Mouse (Mus musculus) ovary, adult 18-20 months (tissue): ENCODE measurements around the gene Gm28038.
A peak's percentile ranks its signal among the peaks of the same experiment; 100 is the strongest.

ENCODE experiments used
- DNase-seq: peaks from one replicate; pipeline ENCODE4 v3.0.0; 2022; ENCODE audit warnings: low spot score, mixed read lengths

The Gm28038 gene

DNA sequence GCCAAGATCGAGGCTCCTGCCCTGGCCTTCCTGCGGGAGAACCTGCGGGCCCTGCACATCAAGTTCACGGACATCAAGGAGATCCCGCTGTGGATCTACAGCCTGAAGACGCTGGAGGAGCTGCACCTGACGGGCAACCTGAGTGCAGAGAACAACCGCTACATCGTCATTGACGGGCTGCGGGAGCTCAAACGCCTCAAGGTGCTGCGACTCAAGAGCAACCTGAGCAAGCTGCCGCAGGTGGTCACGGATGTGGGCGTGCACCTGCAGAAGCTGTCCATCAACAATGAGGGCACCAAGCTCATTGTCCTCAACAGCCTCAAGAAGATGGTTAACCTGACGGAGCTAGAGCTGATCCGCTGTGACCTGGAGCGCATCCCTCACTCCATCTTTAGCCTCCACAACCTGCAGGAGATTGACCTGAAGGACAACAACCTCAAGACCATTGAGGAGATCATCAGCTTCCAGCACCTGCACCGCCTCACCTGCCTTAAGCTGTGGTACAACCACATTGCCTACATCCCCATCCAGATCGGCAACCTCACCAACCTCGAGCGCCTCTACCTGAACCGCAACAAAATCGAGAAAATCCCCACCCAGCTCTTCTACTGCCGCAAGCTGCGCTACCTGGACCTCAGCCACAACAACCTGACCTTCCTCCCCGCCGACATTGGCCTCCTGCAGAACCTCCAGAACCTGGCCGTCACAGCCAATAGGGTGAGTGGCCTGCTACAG lies 24.1 kb upstream of the Gm28038 start:
- DNase-seq: no peak

DNA sequence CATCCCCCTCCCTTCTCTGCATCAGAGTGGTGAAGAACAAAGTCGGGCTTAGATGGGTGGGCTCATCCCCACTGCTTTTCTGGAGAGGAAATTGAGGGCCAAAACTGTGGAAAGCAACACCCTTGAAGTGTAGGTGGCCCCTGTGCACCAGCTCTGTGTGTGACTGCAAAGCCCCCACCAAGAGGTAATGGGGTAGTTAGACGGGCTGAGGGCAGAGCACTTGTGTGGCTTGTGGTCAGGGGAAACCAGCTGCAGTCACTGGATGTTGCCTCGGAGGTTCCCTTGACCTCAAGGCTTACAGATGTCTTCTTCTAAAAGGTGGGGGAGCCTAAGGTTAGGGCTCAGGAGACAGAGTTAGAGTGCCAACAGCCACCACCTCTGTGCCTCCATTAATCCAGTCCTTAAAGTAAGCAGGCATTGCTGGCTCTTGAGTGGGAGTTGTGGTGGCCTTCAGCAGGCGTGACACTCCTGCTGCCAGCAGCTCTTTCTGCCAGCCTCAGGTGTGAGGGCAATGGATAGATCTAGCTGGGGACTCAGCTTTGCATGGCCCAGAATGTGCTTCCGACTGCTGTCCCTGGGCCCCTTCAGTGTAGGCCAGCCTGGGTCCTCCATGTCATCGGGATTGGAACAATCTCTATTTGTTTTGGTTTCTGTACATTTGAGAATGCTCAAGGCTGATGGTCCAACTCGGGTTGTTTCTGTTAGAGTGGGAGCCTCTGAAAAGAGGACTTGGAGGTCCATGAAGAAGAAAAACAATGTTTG lies 23.0 kb upstream of the Gm28038 start:
- DNase-seq: no peak

DNA sequence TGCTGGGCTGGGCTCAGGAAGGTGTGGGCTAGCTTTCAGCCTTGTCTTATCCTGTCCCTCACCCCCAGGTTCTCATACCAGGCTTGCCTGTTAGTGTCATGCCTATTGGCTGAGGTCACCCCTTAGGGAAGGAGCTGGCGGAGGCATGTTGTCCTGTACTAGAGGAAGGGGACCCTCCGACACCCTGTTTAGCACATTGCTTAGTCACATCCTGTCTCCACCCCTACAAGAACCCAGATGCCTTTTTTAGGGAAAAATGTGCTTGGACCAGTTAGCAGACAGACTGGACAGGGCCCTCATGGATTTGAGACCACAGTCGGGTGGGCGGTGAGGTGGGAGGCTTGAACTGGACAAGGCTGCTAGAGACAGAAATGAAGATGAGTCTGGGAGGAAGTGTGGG lies 22.2 kb upstream of the Gm28038 start:
- no peak for DNase-seq

DNA sequence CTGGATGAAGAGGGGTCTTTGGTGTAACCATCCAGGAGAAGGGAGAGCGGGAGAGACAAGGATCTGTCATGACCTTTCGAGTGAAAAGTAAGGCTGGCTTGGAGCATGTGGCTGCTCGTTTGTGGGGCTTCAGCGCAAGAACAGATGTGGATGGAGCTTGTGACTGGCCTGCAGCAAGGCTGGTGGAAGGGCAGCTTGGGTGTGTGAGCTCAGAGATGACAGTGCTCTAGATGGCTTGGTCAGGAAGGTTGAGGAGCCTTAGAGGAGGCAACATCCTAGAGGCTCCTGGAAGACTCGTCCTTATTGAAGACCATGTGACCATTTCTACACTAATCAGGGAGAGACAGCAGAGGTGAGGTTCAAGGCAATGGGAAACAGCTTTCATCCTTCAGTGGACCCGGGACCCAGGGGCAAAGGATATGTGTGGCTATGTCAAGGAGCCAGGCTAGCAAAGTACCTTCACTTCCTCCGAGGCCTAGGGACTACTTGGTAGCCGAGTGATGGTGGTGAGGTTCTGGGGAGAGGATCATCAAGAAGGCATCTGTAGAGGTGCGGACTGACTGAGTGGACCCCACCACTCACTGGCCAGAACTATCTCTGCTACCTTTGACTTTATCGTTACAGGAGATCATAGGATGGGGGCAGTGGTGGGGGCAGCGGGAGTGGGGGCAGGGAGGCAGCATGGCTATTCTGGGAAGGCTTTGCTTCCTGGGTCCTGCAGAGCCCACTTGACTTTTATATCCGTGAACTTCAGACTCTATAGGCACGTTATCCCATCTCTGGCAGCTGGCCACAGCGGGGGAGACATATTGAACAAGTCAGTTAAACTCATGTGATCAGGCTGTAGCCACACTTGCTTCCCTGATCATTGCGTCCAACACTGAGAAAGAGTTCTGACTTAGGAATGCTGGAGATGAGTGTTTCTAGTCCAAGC lies 21.4 kb upstream of the Gm28038 start:
- DNase-seq: no peak

DNA sequence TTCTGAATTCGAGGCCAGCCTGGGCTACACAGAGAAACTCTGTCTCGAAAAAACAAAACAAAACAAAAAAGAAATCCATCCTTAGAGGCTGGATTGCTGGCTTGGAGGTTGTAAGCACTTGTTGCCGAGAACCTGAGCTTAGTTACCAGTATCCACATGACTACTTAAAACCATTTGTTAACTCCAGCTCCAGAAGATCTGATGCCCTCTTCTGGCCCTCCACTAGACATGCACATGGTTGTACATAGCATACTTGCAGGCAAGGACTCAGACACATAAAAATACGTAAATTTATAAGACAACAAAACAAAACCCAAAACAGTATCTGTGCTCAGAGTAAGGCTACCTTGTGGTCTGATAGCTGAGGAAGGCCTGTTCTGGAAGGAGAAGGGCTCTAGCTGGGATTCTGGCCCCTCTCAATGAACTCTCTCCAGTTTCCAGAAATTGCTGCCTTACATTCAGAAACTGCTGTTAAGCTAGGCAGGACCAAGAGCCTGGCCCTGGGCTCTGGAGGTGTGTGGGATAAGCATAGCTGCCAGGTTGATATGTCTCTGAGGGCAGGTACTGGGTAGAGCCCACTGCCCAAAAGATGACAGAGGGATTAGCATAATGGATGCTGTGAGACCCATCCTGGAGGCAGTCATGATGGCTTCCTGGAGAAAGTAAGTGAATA lies 19.6 kb upstream of the Gm28038 start:
- no peak for DNase-seq

DNA sequence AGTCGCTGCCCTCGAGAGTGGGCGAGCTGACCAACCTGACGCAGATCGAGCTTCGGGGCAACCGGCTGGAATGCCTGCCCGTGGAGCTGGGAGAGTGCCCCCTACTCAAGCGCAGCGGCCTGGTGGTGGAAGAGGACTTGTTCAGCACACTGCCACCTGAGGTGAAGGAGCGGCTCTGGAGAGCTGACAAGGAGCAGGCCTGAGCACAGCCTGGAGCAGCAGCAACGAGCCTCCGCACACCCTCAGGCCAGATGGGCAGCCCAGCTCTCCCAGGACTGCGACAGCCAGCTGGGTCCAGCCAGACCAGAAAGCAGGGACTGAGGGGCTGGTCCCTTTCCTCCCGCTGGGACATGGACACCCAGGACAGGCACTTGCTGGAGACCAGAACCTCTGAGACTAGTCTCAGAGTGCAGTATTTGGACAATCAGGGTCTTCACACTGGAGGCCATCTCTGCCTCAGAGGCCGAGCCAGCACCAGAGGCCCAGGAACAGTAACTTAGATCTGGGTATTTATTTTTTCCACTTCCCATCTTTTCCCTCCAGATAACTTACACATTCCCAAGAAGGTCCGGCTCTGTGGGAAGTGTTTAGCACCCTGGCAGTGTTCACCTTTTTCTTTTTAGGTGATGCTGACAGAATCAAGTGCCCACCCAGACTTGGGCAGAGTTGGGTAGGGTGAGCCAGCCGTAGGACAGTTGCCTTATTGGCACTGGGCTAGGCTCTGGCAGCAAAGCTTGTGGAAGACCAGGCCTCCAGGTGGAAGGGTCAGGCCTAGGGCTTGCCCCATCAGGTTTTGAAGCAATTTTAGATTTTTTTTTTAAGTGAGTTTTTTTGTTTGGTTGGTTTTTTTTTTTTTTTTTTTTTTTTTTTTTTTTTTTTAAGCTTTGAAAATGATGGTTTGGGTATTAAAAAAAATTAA lies 18.7 kb upstream of the Gm28038 start:
- no peak for DNase-seq

DNA sequence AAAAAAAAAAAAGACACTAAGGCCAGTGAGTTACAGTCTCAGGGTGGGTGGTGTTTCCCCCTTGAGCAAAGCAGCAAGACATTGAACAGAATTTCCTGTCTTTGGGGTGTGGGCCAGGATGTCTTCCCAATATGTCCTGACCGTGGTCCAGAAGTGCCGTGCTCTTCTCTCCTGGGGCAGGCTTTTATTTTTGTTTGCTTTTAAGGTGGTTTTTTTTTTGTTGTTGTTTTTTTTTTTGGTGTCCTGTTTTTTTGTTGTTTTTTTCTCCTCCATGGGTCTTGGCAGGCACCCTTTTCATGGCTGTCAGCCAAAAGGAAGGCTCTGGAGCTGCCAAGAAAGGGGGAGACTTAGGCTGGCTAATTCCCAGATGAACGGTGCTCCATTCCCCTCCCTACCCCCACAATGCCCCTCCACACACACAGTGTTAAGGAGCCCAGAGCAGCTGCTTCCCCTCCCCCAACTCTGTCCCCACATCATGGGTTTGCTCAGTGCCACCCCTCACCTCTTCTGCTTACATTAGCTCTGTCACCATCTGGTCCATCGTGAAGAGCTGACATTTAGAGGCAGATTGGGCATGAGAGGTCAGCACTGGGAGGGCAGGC lies 17.9 kb upstream of the Gm28038 start:
- DNase-seq: peak; percentile 47

DNA sequence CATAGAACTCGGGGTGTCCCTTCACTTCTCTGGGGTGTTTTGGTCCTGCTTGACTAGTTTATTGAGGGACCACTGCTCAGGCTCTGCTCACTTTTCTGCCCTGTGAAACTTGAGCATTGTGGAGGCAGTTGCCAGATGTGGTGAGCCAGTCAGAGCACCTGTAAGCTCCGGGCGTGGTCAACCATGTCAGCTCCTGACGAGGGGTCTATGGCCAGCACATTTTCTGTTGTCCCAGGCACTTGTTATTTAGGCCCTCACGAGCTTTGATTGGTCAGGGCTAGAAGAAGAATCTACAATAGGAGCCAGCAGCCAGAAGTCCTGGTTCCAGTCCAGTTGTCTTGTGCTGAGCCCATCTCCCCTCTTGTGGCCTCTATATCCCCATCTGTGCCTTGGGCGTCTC lies 17.0 kb upstream of the Gm28038 start:
- no peak for DNase-seq

DNA sequence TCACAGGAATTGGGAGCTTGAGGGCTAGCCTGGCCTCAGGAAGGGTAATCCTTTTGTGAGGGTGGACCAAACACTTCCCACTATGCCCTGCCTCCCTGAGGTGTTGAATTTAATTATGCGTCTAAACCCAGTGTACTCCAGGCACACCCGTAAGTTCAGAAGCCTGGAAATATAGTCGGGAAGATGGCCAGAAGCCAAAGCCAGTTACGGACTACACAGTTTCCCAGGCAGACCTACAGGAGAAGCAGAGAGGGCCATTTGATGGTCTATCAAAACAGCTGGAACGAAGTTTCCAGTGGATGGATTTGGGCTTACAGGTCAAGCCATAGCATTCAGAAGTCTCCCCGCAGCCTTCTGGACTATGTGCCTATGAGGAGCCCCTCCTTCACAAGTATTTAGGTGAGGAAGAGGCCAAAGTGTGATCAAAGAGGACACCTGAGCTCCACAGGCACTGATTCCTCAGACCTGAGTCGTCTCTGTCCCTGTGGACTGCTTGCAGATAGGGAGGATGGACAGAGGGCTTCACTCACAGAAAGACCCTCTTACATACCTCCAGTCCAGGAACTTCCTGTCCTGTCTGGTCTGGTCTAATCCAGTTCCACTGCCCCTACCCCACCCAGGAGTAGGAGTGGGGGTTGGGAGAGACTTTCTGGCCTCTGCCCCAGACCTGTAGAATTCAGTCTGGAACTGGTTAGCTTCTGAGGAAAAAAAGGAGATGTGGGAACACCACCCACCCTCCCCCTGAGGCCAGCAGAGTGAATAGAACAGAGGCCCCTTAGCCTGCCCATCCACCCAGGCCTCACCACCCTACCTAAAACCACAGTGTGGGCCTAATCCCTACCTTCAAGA lies 15.9 kb upstream of the Gm28038 start:
- DNase-seq: no peak

DNA sequence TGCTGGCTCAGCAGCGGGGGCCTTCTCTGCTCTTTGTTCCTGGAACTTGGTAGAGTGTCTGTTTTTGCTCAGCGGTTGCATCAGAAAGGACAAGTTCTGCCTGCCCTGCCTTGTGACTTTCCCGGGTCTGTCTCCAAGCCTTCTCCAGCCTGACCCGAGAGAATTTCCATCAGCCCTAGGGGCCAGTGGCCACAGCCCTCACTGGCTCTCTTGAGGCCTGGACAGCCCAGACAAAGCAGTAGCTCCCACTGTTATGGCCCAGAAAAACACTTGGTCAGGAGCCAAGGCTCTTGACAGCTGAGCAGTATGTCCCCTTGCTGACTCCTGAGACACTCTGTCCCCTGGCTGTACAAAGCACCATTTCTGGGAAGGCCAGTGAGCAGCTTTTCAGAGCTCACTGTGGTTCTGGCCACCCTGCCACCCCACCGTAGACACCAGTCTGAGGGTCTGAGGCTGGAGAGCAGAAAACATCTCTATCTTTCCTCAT lies 15.0 kb upstream of the Gm28038 start, which contains the start of gene Phyhd1:
TSS of gene Phyhd1 (plus strand) at position 437 of the 487 bp plus-strand sequence.
- DNase-seq: peak; percentile 54

DNA sequence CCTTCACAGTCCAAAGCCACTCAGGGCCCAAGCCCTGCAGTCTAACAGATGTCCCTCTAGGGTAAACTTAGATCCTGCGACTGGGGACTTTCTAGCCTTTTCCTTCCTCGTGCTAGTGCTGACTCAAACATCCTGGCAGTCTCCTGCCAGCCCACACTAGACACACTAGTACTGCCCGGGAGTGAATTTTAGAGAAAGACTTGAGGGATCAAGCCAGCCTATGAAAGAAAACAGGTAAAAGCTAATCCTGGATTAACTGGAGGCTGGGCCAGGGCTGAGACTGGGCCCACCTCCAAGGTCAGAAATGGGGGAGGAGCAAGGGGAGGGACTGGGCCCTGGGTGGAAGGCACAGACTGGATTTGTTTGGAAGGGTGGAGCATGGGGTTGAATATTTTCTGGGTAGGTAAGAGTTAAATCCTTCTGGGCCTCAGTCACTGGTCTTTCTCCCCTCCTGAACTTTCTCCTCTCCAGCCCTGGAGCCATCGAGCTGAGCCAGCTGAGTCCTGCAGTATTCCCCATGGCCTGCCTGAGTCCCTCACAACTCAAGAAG lies 14.4 kb upstream of the Gm28038 start:
- DNase-seq: peak; percentile 55

DNA sequence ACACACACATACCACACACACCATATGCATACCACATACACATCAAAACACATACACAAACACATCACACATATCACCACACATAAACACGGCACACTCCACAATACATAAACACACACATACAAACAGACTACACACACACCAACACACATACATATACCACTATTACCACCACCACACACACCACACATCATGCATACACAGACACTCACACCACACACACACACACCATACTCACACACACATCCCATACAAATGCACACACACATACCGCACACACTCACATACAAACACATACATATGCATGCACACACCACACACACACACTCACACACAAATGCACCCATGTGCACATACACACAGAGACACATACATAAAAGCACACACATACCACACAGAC lies 13.4 kb upstream of the Gm28038 start:
- no peak for DNase-seq

DNA sequence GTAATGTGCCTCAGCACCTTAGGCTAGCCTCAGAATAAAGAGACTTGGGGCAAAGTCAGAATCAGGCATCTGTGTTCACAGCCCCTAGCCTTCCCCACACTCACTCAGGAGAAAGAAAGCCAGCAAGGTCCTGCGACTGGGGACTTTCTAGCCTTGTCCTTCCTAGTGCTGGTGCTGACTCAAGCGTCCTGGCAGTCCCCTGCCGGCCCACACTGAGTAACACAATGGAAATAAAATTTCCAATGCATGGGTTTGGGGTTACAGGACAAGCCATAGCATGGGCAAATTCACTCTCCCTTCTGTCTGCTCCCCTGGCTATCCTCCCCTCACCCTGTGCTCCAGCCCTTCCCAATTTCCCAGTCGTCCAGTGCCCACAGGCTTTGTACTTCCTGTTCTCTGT lies 12.5 kb upstream of the Gm28038 start:
- no peak for DNase-seq

DNA sequence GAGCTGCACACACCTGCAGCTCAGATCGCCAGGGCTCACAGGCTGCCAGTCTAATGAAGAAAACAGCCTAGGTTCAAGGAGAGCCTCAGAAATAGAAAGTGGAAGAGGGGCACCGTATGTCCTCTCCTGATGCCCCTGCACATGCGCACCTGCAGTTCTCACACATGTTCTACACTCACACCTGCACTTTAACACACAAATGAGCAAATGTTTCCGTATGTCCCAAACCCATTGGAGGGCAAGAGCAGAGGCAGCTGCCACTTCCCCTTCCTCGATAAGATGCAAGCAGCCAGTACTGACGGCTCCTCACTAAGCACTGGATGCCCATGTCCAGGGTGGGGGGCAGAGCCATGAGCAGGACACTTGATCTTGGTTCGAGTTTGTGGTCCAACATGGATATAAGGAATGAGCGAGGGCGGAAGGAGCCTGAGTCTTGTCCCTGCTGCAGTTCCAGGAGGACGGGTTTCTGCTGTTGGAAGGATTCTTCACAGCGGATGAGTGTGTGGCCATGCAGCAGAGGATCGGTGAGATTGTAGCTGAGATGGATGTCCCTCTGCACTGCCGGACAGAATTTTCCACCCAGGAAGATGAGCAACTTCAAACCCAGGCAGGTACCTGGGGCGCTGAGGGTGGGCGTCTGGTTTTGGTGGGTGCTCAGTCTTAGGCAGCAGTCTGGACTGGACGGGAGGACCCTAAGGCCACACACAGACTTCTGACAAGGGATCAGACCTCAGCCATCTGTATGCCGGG lies 11.4 kb upstream of the Gm28038 start:
- DNase-seq: no peak

DNA sequence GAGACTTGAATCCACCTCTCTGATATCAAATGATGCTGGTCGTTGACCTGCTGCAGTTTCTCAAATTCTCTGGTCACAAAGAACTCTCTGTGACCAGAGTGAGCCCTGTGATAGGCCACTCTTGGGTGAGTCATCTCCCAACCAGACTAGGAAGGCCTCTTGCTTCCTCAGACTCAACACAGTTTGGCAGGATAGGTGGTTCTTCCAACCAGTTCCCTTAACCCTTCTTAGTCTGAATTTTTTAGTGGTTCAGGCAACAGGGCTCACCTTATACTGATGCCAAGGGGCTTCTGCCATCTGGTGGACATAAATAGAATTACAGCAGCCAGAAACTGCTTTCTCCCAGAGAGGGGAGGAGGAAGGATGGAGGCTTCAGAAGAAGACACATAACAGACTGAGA lies 10.7 kb upstream of the Gm28038 start:
- peak; percentile 50 for DNase-seq

DNA sequence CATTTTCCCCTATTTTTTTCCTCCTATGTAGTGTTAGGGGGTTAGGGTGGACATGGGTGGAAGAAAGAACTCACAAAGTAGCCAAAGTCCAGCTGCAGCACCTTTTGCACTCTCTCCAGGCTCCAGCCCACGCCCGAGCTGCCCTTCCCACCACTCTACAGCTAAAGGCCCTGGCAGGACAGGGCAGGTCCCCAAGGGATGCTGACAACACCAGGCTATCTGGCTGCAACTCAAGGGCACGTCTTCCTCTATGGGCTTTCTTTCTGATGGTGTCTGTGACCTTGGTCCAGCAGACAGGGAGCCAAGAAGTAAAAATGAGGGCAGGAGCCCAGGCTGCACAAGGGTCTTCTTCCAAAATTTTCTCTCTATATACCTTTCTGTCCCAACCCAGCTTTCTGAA lies 808 bp downstream of the Gm28038 start:
- DNase-seq: no peak

DNA sequence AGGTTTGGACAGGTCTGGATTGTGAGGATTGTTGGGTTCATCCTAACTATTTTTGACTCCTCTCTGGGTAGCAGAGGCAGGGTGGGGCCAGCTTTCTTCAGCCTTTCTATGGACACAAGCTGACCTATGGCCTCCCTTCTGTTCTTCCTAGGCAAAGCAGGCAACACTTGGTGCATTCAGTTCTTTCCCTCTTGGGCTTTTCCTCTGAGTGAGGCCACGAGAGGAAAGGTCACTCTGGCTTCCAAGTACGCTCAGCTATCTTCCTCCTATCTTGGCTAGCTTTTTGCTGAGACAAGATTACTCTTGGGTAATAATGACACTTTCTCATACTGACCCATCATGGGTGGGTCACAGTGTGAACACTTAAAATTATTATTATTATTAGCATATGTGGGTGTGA lies 2.4 kb downstream of the Gm28038 start:
- no peak for DNase-seq

DNA sequence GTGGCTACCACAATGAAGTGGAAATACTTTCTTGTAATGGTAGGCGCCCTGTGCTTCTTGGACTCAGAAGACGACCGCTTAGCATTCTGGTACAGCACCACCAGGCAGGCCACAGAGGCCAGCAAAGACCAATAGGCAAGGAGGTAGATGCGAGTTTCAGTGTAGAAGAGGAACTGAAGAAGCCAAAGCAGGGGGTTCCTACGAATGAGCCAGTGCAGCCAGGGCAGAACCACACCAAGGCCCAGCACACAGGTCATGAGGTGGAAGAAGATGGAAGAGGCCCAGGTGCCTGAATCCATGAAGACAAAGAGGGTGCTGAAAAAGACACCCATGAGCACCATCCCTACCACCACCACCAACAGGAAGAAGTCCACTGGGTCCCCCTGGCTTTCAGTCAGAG lies 4.2 kb downstream of the Gm28038 start:
- no peak for DNase-seq
